Mouse (Mus musculus): ENCODE measurements around the gene Rbl2. TPM values are rescaled to one million over a fixed set of nuclear protein-coding genes. Genes with fewer than 3 reads are reported as not detected.

The Rbl2 gene
- 68.4 and 74.4 TPM in 2 replicates for total RNA-seq (2017)

- ATAC-seq (replicated peaks; ENCODE audit: low read depth, poor library complexity, severe bottlenecking) = peak; percentile 88
Measured at GRCm38 (mm10) chr8:91069834-91070233, at the start of gene Rbl2. Rbl2 (plus strand) TSS chr8:91070057.

- ATAC-seq (replicated peaks; ENCODE audit: low read depth, poor library complexity, severe bottlenecking) = peak; percentile 66
Measured at GRCm38 (mm10) chr8:91034417-91034816, 35.4 kb upstream of the Rbl2 start.

- ATAC-seq (replicated peaks; ENCODE audit: low read depth, poor library complexity, severe bottlenecking) = no peak
Measured at GRCm38 (mm10) chr8:91036905-91037304, 33.0 kb upstream of the Rbl2 start.

DNA sequence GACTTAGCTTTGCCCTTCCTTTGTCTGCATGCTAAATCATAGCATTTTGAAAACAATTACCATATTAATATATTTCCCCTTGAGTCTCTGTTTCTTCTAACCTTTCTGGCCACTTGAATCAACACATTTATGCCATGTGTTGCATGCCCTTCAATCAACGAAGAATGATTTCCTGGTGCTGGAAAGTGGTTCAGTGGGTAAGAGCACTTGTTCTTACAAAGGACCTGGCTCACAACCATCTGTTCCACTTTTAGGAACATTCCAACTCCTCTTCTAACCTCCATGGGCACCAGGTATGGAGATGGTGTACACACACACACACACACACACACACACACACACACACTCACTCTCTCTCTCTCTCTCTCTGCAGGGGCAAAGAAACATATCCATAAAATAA, 31.2 kb upstream of the Rbl2 start:
- ATAC-seq (replicated peaks; ENCODE audit: low read depth, poor library complexity, severe bottlenecking) = no peak

DNA sequence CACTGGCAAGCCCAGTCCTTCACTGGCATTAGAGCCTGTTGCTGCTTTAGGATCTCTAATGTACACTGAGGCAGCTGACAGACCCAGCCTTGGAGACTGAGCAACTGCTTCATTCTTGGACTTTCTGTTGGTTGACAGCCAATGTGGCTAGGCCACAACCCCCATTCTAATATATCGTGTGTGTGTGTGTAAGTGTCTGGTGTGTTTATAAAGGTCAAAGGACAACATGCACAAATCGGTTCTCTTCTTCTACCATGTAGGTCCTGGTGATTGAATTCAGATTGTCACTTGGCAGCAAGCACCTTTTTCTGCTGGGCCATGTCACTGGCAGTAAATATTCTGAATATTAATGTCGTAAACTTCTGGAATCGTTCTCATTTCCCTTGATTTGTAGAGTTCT, 23.5 kb upstream of the Rbl2 start:
- no peak for ATAC-seq (replicated peaks; ENCODE audit: low read depth, poor library complexity, severe bottlenecking)

- peak; percentile 89 for ATAC-seq (replicated peaks; ENCODE audit: low read depth, poor library complexity, severe bottlenecking)
Measured at GRCm38 (mm10) chr8:91051037-91051436, 18.8 kb upstream of the Rbl2 start.

DNA sequence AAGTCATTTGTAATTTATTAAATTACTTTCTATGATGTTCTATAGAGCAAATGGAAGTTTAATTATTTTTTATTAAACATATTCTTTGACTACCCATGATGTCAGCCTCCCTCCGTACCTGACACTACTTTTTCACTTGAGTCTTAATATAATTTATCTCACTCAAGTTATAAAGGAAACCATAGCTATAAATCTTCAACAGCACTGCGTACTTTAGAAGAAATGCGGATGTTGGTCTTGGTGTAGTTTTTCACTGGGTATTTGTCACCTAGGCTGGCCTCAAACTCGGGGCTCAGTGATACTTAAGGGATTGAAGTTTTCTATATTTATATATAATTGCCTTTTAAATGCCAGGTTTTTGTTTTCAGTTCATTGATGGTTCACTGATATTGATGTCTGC, 15.4 kb upstream of the Rbl2 start:
- ATAC-seq (replicated peaks; ENCODE audit: low read depth, poor library complexity, severe bottlenecking) = peak; percentile 40

DNA sequence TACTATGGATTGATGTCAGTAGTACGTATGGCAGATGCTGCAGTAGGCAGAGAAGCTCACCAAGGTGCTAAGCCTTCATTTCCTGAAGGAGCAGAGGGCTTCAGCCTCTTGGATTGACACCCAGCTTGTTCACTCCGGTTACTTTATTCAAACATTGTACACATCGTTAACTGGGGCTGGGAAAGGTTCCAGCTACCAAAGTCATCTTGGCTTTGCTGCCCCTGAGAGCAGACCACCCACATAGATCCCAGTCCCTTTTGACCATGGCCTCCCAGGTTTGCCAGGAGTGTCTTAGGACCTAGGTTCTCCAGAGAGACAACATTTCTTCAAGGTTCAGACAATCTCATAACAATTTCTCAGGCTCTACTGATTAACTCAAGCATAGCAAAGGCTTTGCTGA, 13.0 kb upstream of the Rbl2 start:
- ATAC-seq (replicated peaks; ENCODE audit: low read depth, poor library complexity, severe bottlenecking) = no peak

DNA sequence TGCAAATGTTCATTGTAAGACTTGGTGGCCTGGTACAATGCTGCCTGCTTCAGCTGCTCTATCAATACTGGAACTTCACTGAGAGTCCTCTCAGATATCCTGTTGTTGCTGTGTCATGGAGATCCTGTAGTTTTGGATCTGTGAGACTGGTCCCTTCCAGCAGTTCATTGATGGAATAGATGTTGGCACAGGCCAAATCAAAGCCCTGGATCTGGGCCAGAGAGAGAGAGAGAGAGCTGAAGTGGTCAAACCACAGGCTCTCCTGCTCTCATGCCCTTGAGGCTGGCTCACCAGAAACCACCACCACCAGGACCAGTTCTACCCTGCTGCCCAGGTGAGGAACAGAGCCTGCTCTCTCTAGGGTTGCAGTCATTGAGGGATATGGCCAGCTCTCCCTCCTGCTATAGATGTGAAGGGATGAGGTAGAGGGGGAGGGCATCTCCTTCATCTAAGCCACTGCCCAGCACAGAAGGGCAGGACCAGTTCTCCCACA, 10.7 kb upstream of the Rbl2 start:
- no peak for ATAC-seq (replicated peaks; ENCODE audit: low read depth, poor library complexity, severe bottlenecking)

DNA sequence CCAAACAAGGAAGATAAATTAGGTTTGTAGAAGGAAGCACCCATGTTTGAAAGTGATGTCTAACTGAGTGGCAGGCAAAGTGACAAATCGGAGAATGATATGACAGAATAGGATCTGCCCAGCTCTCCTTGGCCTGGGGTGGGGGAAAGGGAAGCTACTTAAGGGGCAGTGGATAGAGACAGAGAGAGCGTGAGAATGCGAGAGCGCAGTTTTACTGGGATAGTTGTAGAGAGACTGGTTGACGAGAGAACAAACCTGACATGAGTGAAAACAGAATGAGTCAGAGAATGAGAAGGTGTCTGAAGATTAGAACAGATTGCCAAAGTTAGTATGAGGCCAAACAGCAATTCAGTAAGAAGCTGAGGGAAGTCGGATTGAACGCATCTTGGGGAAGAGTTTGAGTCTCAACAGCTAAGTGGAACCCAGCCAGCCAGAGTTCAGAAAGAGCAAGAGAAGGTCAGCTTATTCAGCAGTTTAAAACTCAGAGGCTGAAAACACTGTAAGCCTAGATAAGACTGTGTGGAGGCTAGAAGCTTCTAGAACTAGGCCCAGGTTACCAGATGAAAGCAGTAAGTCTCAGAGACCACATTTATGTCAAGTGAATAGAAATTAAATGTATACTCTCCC, 9.9 kb upstream of the Rbl2 start:
- ATAC-seq (replicated peaks; ENCODE audit: low read depth, poor library complexity, severe bottlenecking) = no peak

GRCm38 (mm10) chr8:91060555-91061471, 9.0 kb upstream of the Rbl2 start:
- peak; percentile 67 for ATAC-seq (replicated peaks; ENCODE audit: low read depth, poor library complexity, severe bottlenecking)

DNA sequence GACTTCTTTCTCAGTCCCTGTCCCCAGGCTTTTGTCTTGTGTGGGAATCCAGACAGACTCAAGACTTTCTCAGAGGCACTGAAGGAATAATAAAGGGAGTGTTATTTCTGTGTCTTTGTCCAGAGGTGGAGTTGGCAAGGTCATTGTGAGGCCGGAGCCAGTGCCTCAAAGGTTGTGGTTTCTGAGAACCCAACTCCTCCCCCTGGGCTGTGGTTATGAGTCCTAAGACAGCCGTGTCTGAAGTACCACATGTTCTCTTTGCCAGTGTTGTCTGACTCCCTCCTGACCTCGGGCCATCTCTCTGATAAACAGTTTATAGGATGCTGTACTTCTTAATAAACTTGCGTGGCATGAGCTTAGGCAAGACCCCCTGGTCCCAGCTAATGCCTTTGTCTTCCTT, 4.7 kb upstream of the Rbl2 start:
- peak; percentile 57 for ATAC-seq (replicated peaks; ENCODE audit: low read depth, poor library complexity, severe bottlenecking)

DNA sequence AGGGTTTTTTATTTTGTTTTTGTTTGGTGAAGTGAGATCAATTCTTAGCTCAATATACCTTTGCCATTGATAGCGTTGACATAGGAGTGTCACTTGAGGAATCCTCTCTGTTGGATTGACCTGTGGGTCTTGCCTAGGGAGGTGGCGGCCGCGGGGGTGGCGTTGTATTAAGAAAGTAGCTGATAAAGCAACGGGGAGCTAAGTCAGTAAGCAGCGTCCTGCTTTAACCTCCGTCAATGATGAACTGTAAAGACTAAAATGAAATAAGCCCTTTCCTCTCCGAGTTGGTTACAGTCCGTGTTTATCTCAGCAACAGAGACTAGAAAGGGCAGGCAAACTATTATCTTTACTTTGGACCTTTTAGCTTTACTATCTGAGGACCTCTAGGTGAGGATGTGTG, 450 bp upstream of the Rbl2 start:
- 0 out of 2 replicates have a peak, but pooled peaks have one; percentile 4 for ATAC-seq (replicated peaks; ENCODE audit: low read depth, poor library complexity, severe bottlenecking)

GRCm38 (mm10) chr8:91070275-91070859, 510 bp downstream of the Rbl2 start:
- peak; percentile 92 for ATAC-seq (replicated peaks; ENCODE audit: low read depth, poor library complexity, severe bottlenecking)

DNA sequence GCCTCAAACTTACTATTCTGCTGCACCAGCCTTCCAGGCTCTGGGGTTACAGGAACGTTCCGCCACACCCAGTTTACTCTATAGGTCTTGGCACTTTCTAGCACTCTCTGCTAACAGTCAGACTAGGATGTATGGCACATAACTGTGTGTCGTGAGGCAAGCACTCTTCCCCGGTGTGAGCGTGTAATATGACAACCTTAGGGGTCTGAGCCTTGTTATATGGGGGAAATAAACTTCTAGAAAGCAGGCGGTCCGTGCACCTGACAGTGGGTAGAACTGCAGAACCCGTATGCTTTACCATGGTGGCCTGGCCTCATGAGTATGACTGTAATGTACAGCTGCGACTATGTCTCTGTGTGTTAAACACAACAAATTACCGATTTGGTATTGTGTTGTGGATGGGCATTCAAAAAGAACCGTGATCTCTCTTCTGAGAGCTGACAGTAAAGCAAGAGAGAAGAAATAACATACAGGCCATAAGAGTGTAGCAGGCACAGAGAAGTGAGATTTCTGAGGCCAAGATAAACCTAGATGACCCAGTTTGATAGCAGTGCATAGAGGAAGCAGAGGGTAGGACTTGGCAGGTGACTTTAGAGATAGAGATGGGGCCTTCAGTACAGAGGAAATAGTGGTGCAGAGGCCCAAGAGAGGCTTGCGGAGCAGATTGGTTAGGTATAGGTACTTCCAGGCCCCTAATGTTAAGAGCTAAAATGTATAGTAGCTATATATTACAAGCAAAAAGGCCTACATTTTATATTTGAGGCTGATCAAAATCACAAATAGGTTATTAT, 7.4 kb downstream of the Rbl2 start:
- peak; percentile 71 for ATAC-seq (replicated peaks; ENCODE audit: low read depth, poor library complexity, severe bottlenecking)

DNA sequence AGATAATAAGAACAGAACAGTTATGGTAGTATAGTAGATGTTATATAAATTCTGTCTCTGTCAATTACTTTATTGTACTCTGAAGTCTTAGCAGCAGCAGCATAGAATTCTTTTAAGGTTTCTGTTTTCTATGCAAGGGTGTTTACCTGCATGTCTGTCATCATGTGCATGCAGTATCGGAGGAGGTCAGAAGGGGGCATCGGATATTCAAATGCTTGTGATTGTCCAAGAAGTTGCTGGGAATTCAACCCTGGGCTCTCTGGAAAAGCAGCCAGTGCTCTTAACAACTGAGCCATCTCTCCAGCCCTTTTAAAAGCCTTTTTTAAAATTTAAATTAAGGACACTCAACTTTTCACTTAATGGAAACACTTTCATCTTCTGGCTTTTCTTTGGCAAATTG, 9.8 kb downstream of the Rbl2 start:
- ATAC-seq (replicated peaks; ENCODE audit: low read depth, poor library complexity, severe bottlenecking) = no peak

DNA sequence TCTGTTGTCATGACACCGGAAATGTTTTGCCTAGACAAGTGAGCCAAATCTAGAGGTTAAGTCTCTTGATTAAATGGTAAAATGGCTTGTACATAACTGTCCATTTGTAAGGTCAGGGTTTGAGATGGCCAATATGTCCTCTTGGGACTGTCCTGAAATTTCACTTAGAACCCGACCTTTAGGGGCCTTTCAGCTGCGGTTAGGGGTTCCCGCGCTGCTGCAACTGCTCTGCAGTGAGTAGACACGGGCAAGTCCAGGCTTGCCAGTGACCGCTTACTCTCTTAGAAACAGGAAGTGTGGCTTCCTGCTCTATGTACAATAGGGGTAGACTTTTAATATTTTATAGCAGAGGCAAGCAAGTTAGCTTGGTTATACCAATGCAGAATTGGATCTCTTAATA, 12.1 kb downstream of the Rbl2 start:
- ATAC-seq (replicated peaks; ENCODE audit: low read depth, poor library complexity, severe bottlenecking) = peak; percentile 82

DNA sequence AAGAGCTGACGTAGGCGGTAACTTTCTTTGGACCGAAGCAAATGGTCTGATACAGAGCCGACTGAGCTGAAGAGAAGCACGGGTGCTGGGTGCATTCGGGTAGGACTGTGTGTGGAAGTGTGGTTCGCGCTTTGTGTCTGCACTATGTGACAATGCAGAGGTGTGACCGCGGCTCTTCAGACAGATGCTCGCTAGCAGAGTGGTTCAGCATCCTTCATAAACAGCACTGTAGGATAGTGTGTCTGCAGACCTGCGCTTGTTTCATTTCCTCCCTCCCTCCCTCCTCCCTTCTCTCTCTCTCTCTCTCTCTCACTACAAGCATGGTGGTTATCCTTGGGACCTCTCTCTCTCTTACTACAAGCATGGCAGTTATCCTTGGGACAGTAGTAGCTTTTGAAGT, 12.6 kb downstream of the Rbl2 start:
- ATAC-seq (replicated peaks; ENCODE audit: low read depth, poor library complexity, severe bottlenecking) = peak; percentile 41

GRCm38 (mm10) chr8:91088452-91088851, 18.6 kb downstream of the Rbl2 start:
- no peak for ATAC-seq (replicated peaks; ENCODE audit: low read depth, poor library complexity, severe bottlenecking)

DNA sequence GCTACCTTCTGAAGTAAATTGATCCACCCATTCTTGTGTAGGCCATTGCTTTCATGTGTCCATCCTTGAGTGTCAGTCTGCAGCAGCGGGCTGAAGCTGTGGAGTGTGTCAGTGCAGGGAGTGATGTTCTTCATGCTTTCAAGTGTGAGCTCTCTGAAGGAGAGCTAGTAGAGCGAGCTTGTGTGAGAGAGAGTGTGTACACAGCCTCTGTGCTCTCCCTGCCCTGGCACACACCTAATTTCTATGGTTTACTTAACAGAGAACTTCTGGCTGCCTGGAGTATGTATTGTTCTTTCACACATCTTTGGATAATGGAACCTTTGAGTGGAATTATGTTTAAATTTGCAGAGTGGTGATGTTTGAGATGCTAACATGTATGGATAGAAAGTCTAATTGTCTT, 19.7 kb downstream of the Rbl2 start:
- ATAC-seq (replicated peaks; ENCODE audit: low read depth, poor library complexity, severe bottlenecking) = no peak

Data from common myeloid progenitor, adult 5-6 weeks (primary cell).